Mouse (Mus musculus) urinary bladder, postnatal 4 days (tissue): Measurements from ENCODE around the gene Slc35e3.

Experiments used
- DNase-seq, 2 experiments: peaks; one replicate each; pipeline ENCODE4 v3.0.0; 2021 to 2022; ENCODE audit warnings: low spot score in 2 of 2

Slc35e3 gene

GRCm38 (mm10) chr10:117697561-117698115 lies 48.5 kb downstream of the Slc35e3 start:
- no peak for DNase-seq

GRCm38 (mm10) chr10:117696827-117697560 lies 49.2 kb downstream of the Slc35e3 start:
- no peak for DNase-seq

- DNase-seq: no peak
Measured at GRCm38 (mm10) chr10:117696021-117696826, 49.9 kb downstream of the Slc35e3 start.

GRCm38 (mm10) chr10:117695605-117696004 lies 50.6 kb downstream of the Slc35e3 start:
- no peak for DNase-seq

- no peak for DNase-seq
Measured at GRCm38 (mm10) chr10:117695027-117695426, 51.1 kb downstream of the Slc35e3 start.

GRCm38 (mm10) chr10:117694255-117694953 lies 51.8 kb downstream of the Slc35e3 start:
- DNase-seq: no peak

GRCm38 (mm10) chr10:117692953-117693352 lies 53.2 kb downstream of the Slc35e3 start:
- no peak for DNase-seq

GRCm38 (mm10) chr10:117692173-117692572 lies 54.0 kb downstream of the Slc35e3 start:
- no peak for DNase-seq

GRCm38 (mm10) chr10:117691389-117691968 lies 54.7 kb downstream of the Slc35e3 start:
- DNase-seq: no peak

GRCm38 (mm10) chr10:117690770-117691296 lies 55.3 kb downstream of the Slc35e3 start:
- no peak for DNase-seq

- DNase-seq: no peak
Measured at GRCm38 (mm10) chr10:117690101-117690352, 56.1 kb downstream of the Slc35e3 start.

GRCm38 (mm10) chr10:117689297-117690100 lies 56.7 kb downstream of the Slc35e3 start:
- DNase-seq: no peak

GRCm38 (mm10) chr10:117688204-117689151 lies 57.7 kb downstream of the Slc35e3 start:
- DNase-seq: no peak

- no peak for DNase-seq
Measured at GRCm38 (mm10) chr10:117687577-117687976, 58.6 kb downstream of the Slc35e3 start.

GRCm38 (mm10) chr10:117687018-117687417 lies 59.1 kb downstream of the Slc35e3 start:
- no peak for DNase-seq

GRCm38 (mm10) chr10:117685849-117686591 lies 60.1 kb downstream of the Slc35e3 start:
- no peak for DNase-seq

GRCm38 (mm10) chr10:117685171-117685848 lies 60.9 kb downstream of the Slc35e3 start:
- no peak for DNase-seq
